Mouse (Mus musculus): ENCODE results near the gene Gm4553.

DNA sequence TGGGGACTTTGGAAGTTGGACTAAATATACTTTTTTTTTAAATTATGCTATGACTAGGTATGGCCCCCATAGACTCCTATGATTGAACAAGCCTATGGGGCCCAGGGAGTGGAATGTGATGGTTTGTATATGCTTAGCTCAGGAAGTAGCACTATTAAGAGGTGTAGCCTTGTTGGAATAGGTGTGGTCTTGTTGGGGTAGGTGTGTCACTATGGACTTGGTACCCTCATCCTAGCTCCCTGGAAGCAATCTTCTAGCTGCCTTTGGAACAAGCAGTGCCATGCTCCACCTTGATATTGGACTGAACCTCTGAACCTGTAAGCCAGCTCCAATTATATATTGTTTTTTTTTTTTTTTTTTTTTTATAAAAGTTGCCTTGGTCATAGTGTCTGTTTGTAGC lies 39.9 kb upstream of the Gm4553 start:
- no peak for TF ChIP-seq CTCF (IDR thresholded peaks at IDR 0.05; ENCODE audit: low read depth)
- TF ChIP-seq EP300 (optimal IDR thresholded peaks at IDR 0.05) = no peak
